Mouse (Mus musculus): ENCODE data around the gene Mlf2. TPM values are rescaled to one million over a fixed set of nuclear protein-coding genes. Genes with fewer than 3 reads are reported as not detected.
"Not testable (repeated sequence)": the region's sequence is repeated elsewhere in the genome, so short reads cannot be mapped to it uniquely, and the experiment has no call there.

Mlf2 gene
- polyA plus RNA-seq, 1 experiment from 2014 or later = 401 TPM

DNA sequence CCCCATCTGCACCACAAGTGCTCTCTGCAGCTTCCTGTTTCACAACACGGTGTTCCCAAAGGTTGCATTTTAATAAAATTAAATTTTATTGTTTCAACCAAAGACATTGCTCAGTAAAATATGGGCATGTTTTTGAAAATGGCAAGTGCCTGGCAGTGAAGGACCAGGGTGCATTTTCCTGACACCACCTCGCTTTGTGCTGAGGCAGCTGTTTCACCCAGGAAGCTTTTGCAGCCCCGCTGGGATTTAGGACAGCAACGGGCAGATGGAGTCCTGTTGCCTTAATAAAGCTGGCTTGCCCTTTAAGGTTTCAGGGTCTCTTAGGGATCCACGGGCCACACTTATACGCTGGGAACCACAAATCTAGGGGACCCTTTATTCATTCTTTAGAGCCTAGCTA is 40.2 kb upstream of the Mlf2 start:
- no peaks in the 10 kb centered on the region for H3K27me3 ChIP-seq (ENCODE audit: insufficient read depth, low read length)
- 37% methylated on average over 6 of the region's 6 CpGs for WGBS

DNA sequence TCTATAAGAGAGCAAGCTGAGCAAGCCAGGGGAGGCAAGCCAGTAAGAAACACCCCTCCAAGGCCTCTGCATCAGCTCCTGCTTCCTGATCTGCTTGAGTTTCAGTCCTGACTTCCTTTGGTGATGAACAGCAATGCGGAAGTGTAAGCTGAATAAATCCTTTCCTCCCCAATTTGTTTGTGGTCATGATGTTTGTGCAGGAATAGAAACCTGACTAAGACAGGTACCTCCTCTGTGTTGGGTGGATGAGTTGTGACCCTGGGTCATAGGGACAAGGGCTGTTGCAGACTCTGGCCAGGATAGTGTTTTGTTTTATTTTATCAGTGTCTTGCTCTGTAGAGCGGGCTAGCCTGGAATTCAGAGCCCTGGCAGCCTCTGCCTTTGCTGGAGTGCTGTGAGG is 37.1 kb upstream of the Mlf2 start:
- H3K27me3 ChIP-seq (ENCODE audit: insufficient read depth, low read length); DNase-seq; ATAC-seq (ENCODE audit: insufficient read depth); H3K9ac ChIP-seq; H3K9me3 ChIP-seq (ENCODE audit: low read depth, low read length); H3K4me1 ChIP-seq (ENCODE audit: insufficient read depth); H3K4me3 ChIP-seq (ENCODE audit: low read depth, low read length); H3K4me2 ChIP-seq; H3K27ac ChIP-seq (ENCODE audit: low read depth); H3K36me3 ChIP-seq (ENCODE audit: insufficient read depth): not testable (repeated sequence)
- 88% methylated on average over 2 of the region's 2 CpGs for WGBS

More for the DNA sequence above, 40.2 kb upstream of the Mlf2 start:
- Histone ChIP-seq H3K4me2 (no peak overlapping the region), H3K36me3 (ENCODE audit: insufficient read depth) (no peaks in the 10 kb centered on the region), H3K27ac (ENCODE audit: low read depth) (no peak overlapping the region), H3K9me3 (ENCODE audit: low read depth, low read length) (no peaks in the 10 kb centered on the region), H3K4me3 (ENCODE audit: low read depth, low read length) (no peak overlapping the region), H3K9ac (no peak overlapping the region), H3K4me1 (ENCODE audit: insufficient read depth) (no peaks in the 10 kb centered on the region)
- no peak for DNase-seq
- TF ChIP-seq CTCF (IDR thresholded peaks at IDR 0.05; ENCODE audit: low read depth) = no peak
- no peak for ATAC-seq (ENCODE audit: insufficient read depth)

DNA sequence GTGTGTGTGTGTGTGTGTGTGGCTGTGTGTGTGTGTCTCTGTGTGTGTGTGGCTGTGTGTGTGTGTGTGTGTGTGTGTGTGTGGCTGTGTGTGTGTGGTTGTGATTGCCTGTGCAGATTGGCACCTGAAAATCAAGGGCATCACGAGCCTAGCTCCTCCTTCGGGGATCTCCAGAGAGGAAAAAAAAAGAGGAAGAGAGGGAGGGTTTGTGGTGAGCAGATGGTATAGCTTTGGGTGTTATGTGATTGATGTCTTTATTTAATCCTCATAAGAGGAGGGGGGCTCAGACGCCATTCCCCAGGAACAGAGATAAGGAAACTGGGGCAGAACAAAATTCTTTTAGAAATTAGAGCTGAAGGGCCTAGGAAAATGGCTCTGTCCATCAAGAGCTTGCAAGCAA is 32.8 kb upstream of the Mlf2 start:
- ATAC-seq (ENCODE audit: insufficient read depth) (no peak), DNase-seq (no peak)
- H3K36me3 ChIP-seq (ENCODE audit: insufficient read depth) = no peaks in the 10 kb centered on the region
- TF ChIP-seq CTCF (IDR thresholded peaks at IDR 0.05; ENCODE audit: low read depth) = no peak
- H3K9me3 ChIP-seq (ENCODE audit: low read depth, low read length) = no peaks in the 10 kb centered on the region
- no peak overlapping the region for H3K27ac ChIP-seq (ENCODE audit: low read depth)
- no peak overlapping the region for H3K9ac ChIP-seq
- no peaks in the 10 kb centered on the region for H3K27me3 ChIP-seq (ENCODE audit: insufficient read depth, low read length)
- no peak overlapping the region for H3K4me3 ChIP-seq (ENCODE audit: low read depth, low read length)
- no peak overlapping the region for H3K4me2 ChIP-seq
- WGBS = 13% methylated on average over 3 of the region's 3 CpGs
- no peaks in the 10 kb centered on the region for H3K4me1 ChIP-seq (ENCODE audit: insufficient read depth)

- Histone ChIP-seq H3K4me1 (ENCODE audit: insufficient read depth) (peaks cover 7% of the 10 kb centered on the region; the same call in 1 of the 2 replicates), H3K9ac (no peak overlapping the region), H3K27ac (ENCODE audit: low read depth) (no peak overlapping the region), H3K4me2 (no peak overlapping the region), H3K27me3 (ENCODE audit: insufficient read depth, low read length) (no peaks in the 10 kb centered on the region), H3K4me3 (ENCODE audit: low read depth, low read length) (no peak overlapping the region), H3K36me3 (ENCODE audit: insufficient read depth) (no peaks in the 10 kb centered on the region), H3K9me3 (ENCODE audit: low read depth, low read length) (no peaks in the 10 kb centered on the region)
- TF ChIP-seq CTCF (IDR thresholded peaks at IDR 0.05; ENCODE audit: low read depth) = no peak
- DNase-seq (no peak), ATAC-seq (ENCODE audit: insufficient read depth) (no peak)
- WGBS = 62% methylated on average over 8 of the region's 8 CpGs
Measured at GRCm38 (mm10) chr6:124900056-124900800, 31.0 kb upstream of the Mlf2 start.

GRCm38 (mm10) chr6:124900801-124901480 is 30.2 kb upstream of the Mlf2 start:
- ATAC-seq (ENCODE audit: insufficient read depth) = no peak
- H3K9me3 ChIP-seq (ENCODE audit: low read depth, low read length) = no peaks in the 10 kb centered on the region
- no peak for DNase-seq
- no peak overlapping the region for H3K9ac ChIP-seq
- peaks cover 8% of the 10 kb centered on the region; the same call in 1 of the 2 replicates for H3K4me1 ChIP-seq (ENCODE audit: insufficient read depth)
- WGBS = 35% methylated on average over 10 of the region's 10 CpGs
- no peaks in the 10 kb centered on the region for H3K36me3 ChIP-seq (ENCODE audit: insufficient read depth)
- H3K4me2 ChIP-seq = no peak overlapping the region
- no peak for TF ChIP-seq CTCF (IDR thresholded peaks at IDR 0.05; ENCODE audit: low read depth)
- no peaks in the 10 kb centered on the region for H3K27me3 ChIP-seq (ENCODE audit: insufficient read depth, low read length)
- no peak overlapping the region for H3K27ac ChIP-seq (ENCODE audit: low read depth)
- no peak overlapping the region for H3K4me3 ChIP-seq (ENCODE audit: low read depth, low read length)

DNA sequence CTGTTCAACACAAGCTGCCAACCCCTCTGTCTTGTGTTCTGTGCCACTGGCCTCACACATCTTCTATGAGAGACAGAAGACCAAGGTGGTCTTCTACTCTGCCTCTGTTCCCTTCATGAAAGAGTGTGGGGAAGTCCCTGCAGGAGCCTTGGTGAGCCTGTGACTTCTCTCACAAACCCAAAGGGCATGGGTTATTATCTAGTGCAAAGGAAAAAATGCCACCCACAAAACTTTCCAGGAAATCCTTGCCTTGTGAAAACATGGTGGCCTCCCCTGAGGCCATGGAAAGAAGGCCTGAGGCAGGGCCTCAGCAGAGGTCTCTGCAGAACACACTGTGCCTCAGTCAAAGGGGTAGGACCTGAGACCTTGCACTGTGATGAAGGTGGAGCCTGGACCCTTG is 29.3 kb upstream of the Mlf2 start:
- no peak overlapping the region for H3K9ac ChIP-seq
- ATAC-seq (ENCODE audit: insufficient read depth) = no peak
- H3K4me1 ChIP-seq (ENCODE audit: insufficient read depth) = peaks cover 8% of the 10 kb centered on the region; the same call in 1 of the 2 replicates
- H3K36me3 ChIP-seq (ENCODE audit: insufficient read depth) = no peaks in the 10 kb centered on the region
- H3K9me3 ChIP-seq (ENCODE audit: low read depth, low read length) = no peaks in the 10 kb centered on the region
- H3K27ac ChIP-seq (ENCODE audit: low read depth) = no peak overlapping the region
- H3K4me3 ChIP-seq (ENCODE audit: low read depth, low read length) = no peak overlapping the region
- no peak for DNase-seq
- no peak overlapping the region for H3K4me2 ChIP-seq
- no peaks in the 10 kb centered on the region for H3K27me3 ChIP-seq (ENCODE audit: insufficient read depth, low read length)
- no peak for TF ChIP-seq CTCF (IDR thresholded peaks at IDR 0.05; ENCODE audit: low read depth)

DNA sequence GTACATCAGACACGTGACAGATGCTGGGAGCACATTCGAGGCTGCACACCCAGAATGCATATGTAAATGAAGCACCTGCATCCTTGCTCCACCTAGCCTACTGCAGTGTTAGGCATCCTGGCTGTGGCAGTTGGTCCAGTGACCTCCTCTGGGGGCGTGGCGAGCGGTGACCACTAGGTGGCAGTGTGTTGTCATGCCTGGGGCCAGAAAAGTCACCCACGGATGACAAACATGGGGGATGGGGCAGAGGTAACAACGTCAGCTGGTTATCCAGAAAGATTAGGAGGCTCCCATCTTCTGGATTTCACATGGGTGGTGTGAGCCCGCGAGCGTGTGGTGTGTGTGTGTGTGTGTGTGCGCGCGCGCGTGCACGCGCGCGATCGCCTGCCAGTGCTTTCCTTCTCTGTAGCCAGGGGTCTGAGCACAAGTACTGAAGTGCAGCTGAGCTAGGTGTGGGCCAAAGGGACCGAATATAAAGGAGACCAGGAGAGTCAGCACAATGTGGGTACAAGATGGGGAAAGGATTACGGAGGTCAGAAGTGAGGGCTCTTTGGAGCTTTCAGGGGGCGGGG is 27.5 kb upstream of the Mlf2 start:
- no peaks in the 10 kb centered on the region for H3K9me3 ChIP-seq (ENCODE audit: low read depth, low read length)
- no peaks in the 10 kb centered on the region for H3K36me3 ChIP-seq (ENCODE audit: insufficient read depth)
- TF ChIP-seq CTCF (IDR thresholded peaks at IDR 0.05; ENCODE audit: low read depth) = peak; percentile 100
- H3K9ac ChIP-seq = peak overlapping the region; percentile 75
- under 1% methylated on average over 23 of the region's 23 CpGs for WGBS
- DNase-seq (peak; percentile 98), ATAC-seq (ENCODE audit: insufficient read depth) (peak; percentile 82)
- H3K4me3 ChIP-seq (ENCODE audit: low read depth, low read length) = peak overlapping the region; percentile 50
- no peaks in the 10 kb centered on the region for H3K27me3 ChIP-seq (ENCODE audit: insufficient read depth, low read length)
- peaks cover 8% of the 10 kb centered on the region; the same call in 1 of the 2 replicates for H3K4me1 ChIP-seq (ENCODE audit: insufficient read depth)
- H3K4me2 ChIP-seq = peak overlapping the region; percentile 93
- peak overlapping the region; percentile 98 for H3K27ac ChIP-seq (ENCODE audit: low read depth)

Measured in lung, embryonic 14.5 days (tissue).